ENCODE assay signal across 13 mouse cellular contexts in the genomic region with DNA sequence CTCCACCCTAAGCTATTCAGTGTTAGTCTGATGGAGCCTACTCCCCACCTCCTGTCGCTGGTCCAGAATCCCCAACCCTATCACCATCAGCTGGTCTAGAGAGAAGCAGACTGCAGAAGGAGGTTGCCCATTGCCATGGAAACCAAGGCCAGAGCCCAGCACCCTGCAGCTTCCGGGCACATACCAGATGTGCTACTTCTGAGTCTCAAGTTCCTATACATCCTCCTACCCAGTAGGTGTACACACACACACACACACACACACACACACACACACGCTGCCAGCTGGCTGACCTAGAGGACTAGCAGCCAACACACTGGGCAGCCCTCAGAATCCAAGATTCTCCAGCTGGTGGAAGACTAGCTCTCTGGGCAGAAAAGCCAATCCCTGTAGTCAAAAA.
A peak's percentile ranks its signal among the peaks of the same experiment; 100 is the strongest.
DNase-seq lines count a peak whose midpoint lies in the region; TF ChIP-seq lines count a peak whose summit lies in the region.
"Had no signal": no experiment of that assay in that cellular context is flagged by ENCODE, and none has a peak within 500 bp of the region (broad histone marks: within the 10 kb centered on the region; RNA-seq: fewer than 3 reads in every experiment).

No protein-coding gene starts in this region.

- no peaks in the 10 kb centered on the region for H3K27me3 ChIP-seq in heart, adult 2 months (ENCODE audit: control insufficient read depth, insufficient read depth, low read length)
- H3K27me3 ChIP-seq: heart, embryonic 13.5 days; limb, embryonic 15.5 days had no signal

- no peak for TF ChIP-seq CTCF in heart, adult 2 months (IDR thresholded peaks at IDR 0.05)

- no peaks in the 10 kb centered on the region for H3K4me1 ChIP-seq in heart, adult 2 months (ENCODE audit: control insufficient read depth, insufficient read depth, low read length)
- H3K4me1 ChIP-seq: heart, embryonic 13.5 days; limb, embryonic 15.5 days had no signal

- no peak overlapping the region for H3K9ac ChIP-seq in heart, adult 2 months (ENCODE audit: low read depth, low read length)
- H3K9ac ChIP-seq: heart, embryonic 13.5 days; limb, embryonic 15.5 days had no signal

- WGBS in heart, adult 2 months: 70% methylated on average over 3 of the region's 3 CpGs

- no peak overlapping the region for H3K4me3 ChIP-seq in heart, adult 2 months
- H3K4me3 ChIP-seq: erythroblast, embryonic 14.5 days; heart, embryonic 13.5 days; limb, embryonic 15.5 days had no signal

- intact Hi-C loops in heart, adult 2 months (cut with DNase I): no loop called here

- TF ChIP-seq EP300 in heart, adult 2 months (IDR thresholded peaks at IDR 0.05; ENCODE audit: insufficient read depth, low read depth, low read length): no peak

- H3K27ac ChIP-seq in heart, adult 2 months: no peak overlapping the region
- H3K27ac ChIP-seq: heart, embryonic 13.5 days; limb, embryonic 15.5 days had no signal

- no peaks in the 10 kb centered on the region for H3K36me3 ChIP-seq in heart, adult 2 months (ENCODE audit: control insufficient read depth, insufficient read depth, low read length)
- H3K36me3 ChIP-seq: heart, embryonic 13.5 days; limb, embryonic 15.5 days had no signal

- H3K79me2 ChIP-seq in heart, adult 2 months (replicated peaks; ENCODE audit: control insufficient read depth, insufficient read depth, low read length): no peaks in the 10 kb centered on the region

- peak; percentile 10 to 23 for DNase-seq in adrenal gland, postnatal 36 days
- DNase-seq in adrenal gland, adult (ENCODE audit: inconsistent age in 2 of 2, low spot score in 1 of 2): no peak
- peak; percentile 15 to 35 for DNase-seq in right cerebral cortex, adult 2 months (ENCODE audit: low spot score in 2 of 2)
- no peak for DNase-seq in right cerebral cortex, postnatal 36 days (ENCODE audit: low spot score in 2 of 2)
- peak; percentile 9 for DNase-seq in left cerebral cortex, adult 11 months (ENCODE audit: low spot score)
- DNase-seq in right cerebral cortex, postnatal 4 days: peak; percentile 22
- DNase-seq in heart, adult 2 months: no peak
- DNase-seq in kidney, postnatal 14 days: no peak
- DNase-seq: kidney, adult 18-20 months; lung, postnatal 4 days had no signal

- TF ChIP-seq POLR2A in heart, adult 2 months (IDR thresholded peaks at IDR 0.05; ENCODE audit: insufficient read depth, low read depth, low read length): no peak

Comparison
In these comparisons a context has a peak if more than half of its experiments do, and no peak if none do; other contexts are left out.
1. DNase-seq: peak in adrenal gland, postnatal 36 days (2 of 2), right cerebral cortex, adult 2 months (2 of 2), left cerebral cortex, adult 11 months (single experiment) and right cerebral cortex, postnatal 4 days (single experiment); none in adrenal gland, adult (0 of 2), right cerebral cortex, postnatal 36 days (0 of 2), heart, adult 2 months (0 of 2) and kidney, postnatal 14 days (single experiment).